In the genomic region with DNA sequence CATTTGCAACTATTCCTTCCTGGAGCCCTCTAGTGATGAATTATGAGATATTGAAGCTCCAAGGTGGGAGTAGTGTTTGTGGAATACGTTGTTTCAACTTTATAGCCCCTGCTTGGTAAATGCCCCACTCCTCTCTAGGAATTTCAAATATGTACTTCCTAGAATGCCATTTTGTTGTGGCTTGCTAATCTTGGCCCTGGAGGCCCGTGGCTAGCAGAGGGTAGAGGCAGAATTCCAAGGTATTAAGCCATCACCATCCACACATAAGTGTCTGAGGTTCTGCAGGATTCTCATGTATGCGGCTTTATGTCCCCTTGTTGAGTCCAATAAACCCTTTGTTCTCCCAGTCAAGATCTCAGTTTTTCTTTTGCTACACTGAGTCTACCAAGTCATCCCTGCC, we compare ENCODE assay signal across 40 mouse cellular contexts. TPM values are rescaled to one million over a fixed set of nuclear protein-coding genes. Genes with fewer than 3 reads are reported as not detected.
"Had no signal": no experiment of that assay in that cellular context is flagged by ENCODE, and none has a peak within 500 bp of the region (broad histone marks: within the 10 kb centered on the region; RNA-seq: fewer than 3 reads in every experiment).

No protein-coding gene starts in this region.

- H3K4me1 ChIP-seq: heart, embryonic 13.5 days; heart, embryonic 15.5 days; hindbrain, embryonic 10.5 days; hindbrain, embryonic 12.5 days; intestine, embryonic 15.5 days; limb, embryonic 13.5 days; limb, embryonic 15.5 days; liver, embryonic 12.5 days had no signal

- DNase-seq: gastrocnemius, adult 2 months; gastrocnemius, postnatal 10 days; gastrocnemius, postnatal 25 days; heart, adult 2 months; heart, postnatal 14 days; heart, postnatal 4 days; kidney, adult 18-20 months; kidney, adult 8-10 months; kidney, postnatal 10 days; kidney, postnatal 25 days; layer of hippocampus, adult 9-11 months; layer of hippocampus, postnatal 36 days had no signal

- H3K27ac ChIP-seq: gastrocnemius, adult 2 months; heart, adult 2 months; heart, embryonic 13.5 days; heart, embryonic 15.5 days; hindbrain, embryonic 10.5 days; hindbrain, embryonic 12.5 days; hindbrain, embryonic 14.5 days; intestine, embryonic 15.5 days; limb, embryonic 13.5 days; limb, embryonic 15.5 days; liver, embryonic 12.5 days; liver, embryonic 14.5 days had no signal

- H3K9me3 ChIP-seq: heart, embryonic 13.5 days; heart, embryonic 15.5 days; hindbrain, embryonic 10.5 days; hindbrain, embryonic 12.5 days; intestine, embryonic 15.5 days; limb, embryonic 13.5 days; limb, embryonic 15.5 days; liver, embryonic 12.5 days had no signal

- H3K4me3 ChIP-seq: gastrocnemius, adult 2 months; heart, adult 2 months; heart, embryonic 13.5 days; heart, embryonic 15.5 days; hindbrain, embryonic 10.5 days; hindbrain, embryonic 12.5 days; intestine, embryonic 15.5 days; limb, embryonic 13.5 days; limb, embryonic 15.5 days; liver, embryonic 12.5 days had no signal

- H3K9ac ChIP-seq: heart, embryonic 13.5 days; heart, embryonic 15.5 days; hindbrain, embryonic 12.5 days; hindbrain, embryonic 14.5 days; intestine, embryonic 15.5 days; limb, embryonic 13.5 days; limb, embryonic 15.5 days; liver, embryonic 12.5 days; liver, embryonic 14.5 days had no signal

- H3K36me3 ChIP-seq: heart, embryonic 13.5 days; heart, embryonic 15.5 days; hindbrain, embryonic 10.5 days; hindbrain, embryonic 12.5 days; intestine, embryonic 15.5 days; limb, embryonic 13.5 days; limb, embryonic 15.5 days; liver, embryonic 12.5 days had no signal

- H3K4me2 ChIP-seq: heart, embryonic 11.5 days; heart, embryonic 13.5 days; heart, embryonic 15.5 days; hindbrain, embryonic 12.5 days; hindbrain, embryonic 14.5 days; intestine, embryonic 15.5 days; limb, embryonic 13.5 days; limb, embryonic 15.5 days; liver, embryonic 12.5 days had no signal

- H3K27me3 ChIP-seq: heart, embryonic 13.5 days; heart, embryonic 15.5 days; hindbrain, embryonic 12.5 days; intestine, embryonic 15.5 days; limb, embryonic 13.5 days; limb, embryonic 15.5 days; liver, embryonic 12.5 days had no signal

- ATAC-seq: hindbrain, embryonic 16.5 days; inflammation-experienced regulatory T-cells, adult 6 months; intestine, embryonic 15.5 days; intestine, postnatal 0 days; liver, embryonic 12.5 days had no signal

RNA-seq across cellular contexts. Expression of a gene that starts 3.7 kb away (rescaled TPM):
- total RNA-seq: gastrocnemius, adult 2 months; gastrocnemius, postnatal 10 days; gastrocnemius, postnatal 25 days; gastrocnemius, postnatal 4 days; granulocyte monocyte progenitor cell, adult 5-6 weeks; heart, adult 2 months; heart, postnatal 14 days; heart, postnatal 4 days; layer of hippocampus, adult 18-20 months; layer of hippocampus, adult 8-10 months; layer of hippocampus, postnatal 14 days; layer of hippocampus, postnatal 36 days; left cerebral cortex, adult 18-20 months; left cerebral cortex, adult 8-10 months; left cerebral cortex, postnatal 14 days; left cerebral cortex, postnatal 36 days had no signal
- polyA plus RNA-seq: heart, adult 2 months; heart, embryonic 11.5 days; heart, embryonic 13.5 days; heart, embryonic 15.5 days; heart, postnatal 0 days; hindbrain, embryonic 10.5 days; hindbrain, embryonic 12.5 days; hindbrain, embryonic 14.5 days; hindbrain, embryonic 16.5 days; inflammation-experienced regulatory T-cells, adult 6 months; kidney, embryonic 14.5 days; large intestine, adult 2 months; limb, embryonic 11.5 days; limb, embryonic 13.5 days; limb, embryonic 15.5 days; liver, embryonic 14.5 days; liver, embryonic 16.5 days had no signal

RNA-seq across cellular contexts. Expression of a gene that starts 55.7 kb away (rescaled TPM):
- total RNA-seq: gastrocnemius, adult 2 months; gastrocnemius, postnatal 10 days; gastrocnemius, postnatal 25 days; granulocyte monocyte progenitor cell, adult 5-6 weeks; heart, adult 2 months; heart, postnatal 14 days; heart, postnatal 4 days; layer of hippocampus, adult 18-20 months; layer of hippocampus, adult 8-10 months; layer of hippocampus, postnatal 14 days; layer of hippocampus, postnatal 36 days; left cerebral cortex, adult 18-20 months; left cerebral cortex, adult 8-10 months; left cerebral cortex, postnatal 14 days; left cerebral cortex, postnatal 36 days had no signal
- polyA plus RNA-seq: heart, adult 2 months; heart, embryonic 11.5 days; heart, embryonic 13.5 days; heart, embryonic 15.5 days; heart, postnatal 0 days; hindbrain, embryonic 10.5 days; hindbrain, embryonic 12.5 days; hindbrain, embryonic 14.5 days; hindbrain, embryonic 16.5 days; inflammation-experienced regulatory T-cells, adult 6 months; limb, embryonic 11.5 days; limb, embryonic 13.5 days; limb, embryonic 15.5 days had no signal
